ENCODE assay signal across 25 mouse cellular contexts in genomic region chr11:102424666-102425065, GRCm38 (mm10). TPM values are rescaled to one million over a fixed set of nuclear protein-coding genes. Genes with fewer than 3 reads are reported as not detected.
DNase-seq lines count a peak whose midpoint lies in the region; ATAC-seq and TF ChIP-seq lines count a peak whose summit lies in the region.
"Had no signal": no experiment of that assay in that cellular context is flagged by ENCODE, and none has a peak within 500 bp of the region (broad histone marks: within the 10 kb centered on the region; RNA-seq: fewer than 3 reads in every experiment).

No protein-coding gene starts in this region.

- H3K27ac ChIP-seq in intestine, postnatal 0 days (ENCODE audit: low read depth, low read length), result peak overlapping the region; percentile 15
- H3K27ac ChIP-seq in intestine, embryonic 16.5 days (ENCODE audit: low read length), result no peak overlapping the region
- H3K27ac ChIP-seq in stomach, postnatal 0 days (replicated peaks), result no peak overlapping the region; the same call in 1 of the 2 replicates
- H3K27ac ChIP-seq: embryonic facial prominence, embryonic 10.5 days; forebrain, embryonic 10.5 days; hindbrain, embryonic 13.5 days; limb, embryonic 12.5 days; neural tube, embryonic 13.5 days had no signal

- DNase-seq in adrenal gland, postnatal 36 days, result peak; percentile 62 to 64
- DNase-seq in adrenal gland, adult 2 months, result no peak
- DNase-seq in MN1 (ENCODE audit: low spot score), result peak; percentile 68
- DNase-seq in stomach, postnatal 0 days (ENCODE audit: low spot score), result no peak
- DNase-seq in natural killer cell, adult 2 months (ENCODE audit: low spot score in 2 of 2), result no peak
- DNase-seq: cerebellum, adult 2 months; gastrocnemius, postnatal 10 days; kidney, postnatal 25 days; layer of hippocampus, postnatal 36 days; liver, postnatal 0 days; midbrain, embryonic 14.5 days; thymus, postnatal 14 days had no signal

- no peak overlapping the region for H3K9ac ChIP-seq in intestine, postnatal 0 days (ENCODE audit: low read depth, low read length)
- no peak overlapping the region for H3K9ac ChIP-seq in intestine, embryonic 16.5 days (ENCODE audit: low read depth, low read length)
- no peak overlapping the region for H3K9ac ChIP-seq in stomach, postnatal 0 days (ENCODE audit: low read length)
- H3K9ac ChIP-seq: hindbrain, embryonic 13.5 days; limb, embryonic 12.5 days; liver, postnatal 0 days; neural tube, embryonic 13.5 days had no signal

- no peak for TF ChIP-seq CTCF in intestine, postnatal 0 days (IDR thresholded peaks at IDR 0.05; ENCODE audit: low read depth)
- TF ChIP-seq CTCF in stomach, postnatal 0 days (IDR thresholded peaks at IDR 0.05; ENCODE audit: low read depth), result no peak

- 71% methylated on average over 6 of the region's 6 CpGs for WGBS in intestine, postnatal 0 days
- WGBS in intestine, embryonic 16.5 days, result 79% methylated on average over 6 of the region's 6 CpGs
- 66% methylated on average over 6 of the region's 6 CpGs for WGBS in stomach, postnatal 0 days

- H3K36me3 ChIP-seq in intestine, postnatal 0 days (ENCODE audit: control insufficient read depth, insufficient read depth), result no peaks in the 10 kb centered on the region
- H3K36me3 ChIP-seq in intestine, embryonic 16.5 days (ENCODE audit: control insufficient read depth, insufficient read depth, low read length), result no peaks in the 10 kb centered on the region
- H3K36me3 ChIP-seq in stomach, postnatal 0 days (ENCODE audit: control insufficient read depth, insufficient read depth, low read length), result no peaks in the 10 kb centered on the region
- H3K36me3 ChIP-seq: embryonic facial prominence, embryonic 10.5 days; forebrain, embryonic 10.5 days; hindbrain, embryonic 13.5 days; limb, embryonic 12.5 days; neural tube, embryonic 13.5 days had no signal

- H3K4me3 ChIP-seq in intestine, postnatal 0 days (ENCODE audit: low read depth, low read length), result no peak overlapping the region
- no peak overlapping the region for H3K4me3 ChIP-seq in intestine, embryonic 16.5 days (ENCODE audit: low read length)
- H3K4me3 ChIP-seq in stomach, postnatal 0 days (ENCODE audit: low read depth, low read length), result no peak overlapping the region
- H3K4me3 ChIP-seq: embryonic facial prominence, embryonic 10.5 days; forebrain, embryonic 10.5 days; hindbrain, embryonic 13.5 days; limb, embryonic 12.5 days; neural tube, embryonic 13.5 days had no signal

- no peak for TF ChIP-seq EP300 in stomach, postnatal 0 days (optimal IDR thresholded peaks at IDR 0.05)

- ATAC-seq in intestine, postnatal 0 days, result peak; percentile 72
- no peak for ATAC-seq in intestine, embryonic 16.5 days
- ATAC-seq in stomach, postnatal 0 days (ENCODE audit: low FRiP score, low TSS enrichment), result peak; percentile 71
- ATAC-seq: forebrain, embryonic 16.5 days; inflammation-experienced regulatory T-cells, adult 6 months; liver, postnatal 0 days had no signal

- no peak overlapping the region for H3K4me2 ChIP-seq in intestine, postnatal 0 days (replicated peaks; ENCODE audit: low read depth)
- H3K4me2 ChIP-seq in intestine, embryonic 16.5 days (ENCODE audit: low read depth, low read length), result no peak overlapping the region
- no peak overlapping the region for H3K4me2 ChIP-seq in stomach, postnatal 0 days (replicated peaks; ENCODE audit: low read depth)
- H3K4me2 ChIP-seq: hindbrain, embryonic 13.5 days; limb, embryonic 12.5 days; liver, embryonic 11.5 days; neural tube, embryonic 13.5 days had no signal

- H3K4me1 ChIP-seq in intestine, postnatal 0 days (replicated peaks; ENCODE audit: control insufficient read depth, insufficient read depth, low read length), result no peaks in the 10 kb centered on the region
- peaks cover 5% of the 10 kb centered on the region for H3K4me1 ChIP-seq in intestine, embryonic 16.5 days (ENCODE audit: control insufficient read depth, insufficient read depth, low read length)
- H3K4me1 ChIP-seq in stomach, postnatal 0 days (replicated peaks; ENCODE audit: control insufficient read depth, insufficient read depth), result no peaks in the 10 kb centered on the region

- H3K9me3 ChIP-seq in intestine, postnatal 0 days (ENCODE audit: control insufficient read depth), result no peaks in the 10 kb centered on the region
- no peaks in the 10 kb centered on the region for H3K9me3 ChIP-seq in intestine, embryonic 16.5 days (ENCODE audit: control insufficient read depth, low read length)
- no peaks in the 10 kb centered on the region for H3K9me3 ChIP-seq in stomach, postnatal 0 days (ENCODE audit: control insufficient read depth, low read length)
- H3K9me3 ChIP-seq: embryonic facial prominence, embryonic 10.5 days; forebrain, embryonic 10.5 days; hindbrain, embryonic 13.5 days; neural tube, embryonic 13.5 days had no signal

- no peaks in the 10 kb centered on the region for H3K27me3 ChIP-seq in intestine, postnatal 0 days (replicated peaks; ENCODE audit: control insufficient read depth, insufficient read depth, low read length)
- H3K27me3 ChIP-seq in intestine, embryonic 16.5 days (replicated peaks; ENCODE audit: control insufficient read depth, insufficient read depth, low read length), result no peaks in the 10 kb centered on the region
- H3K27me3 ChIP-seq in stomach, postnatal 0 days (ENCODE audit: control insufficient read depth, insufficient read depth, low read length), result no peaks in the 10 kb centered on the region
- H3K27me3 ChIP-seq: neural tube, embryonic 13.5 days had no signal

RNA-seq across cellular contexts. Expression of gene Grn, which starts 5.4 kb away (rescaled TPM):
- 100 to 1,000 TPM; 181 to 214 TPM for total RNA-seq in adrenal gland, postnatal 36 days (2021)
- 100 to 1,000 TPM; 165 to 211 TPM for total RNA-seq in adrenal gland, adult 2 months (2021)
- polyA plus RNA-seq in adrenal gland, adult 2 months (2012; rRNA removed), result 251 and 310 TPM in 2 replicates
- polyA plus RNA-seq in intestine, postnatal 0 days (2015; fragmentation: Nextera tagmentation; extraction: Ambion mirVana), result 339 and 382 TPM in 2 replicates
- 221 and 245 TPM in 2 replicates for polyA plus RNA-seq in intestine, embryonic 16.5 days (2015; fragmentation: Nextera tagmentation; extraction: Ambion mirVana)
- 126 and 142 TPM in 2 replicates for polyA plus RNA-seq in stomach, postnatal 0 days (2015; fragmentation: Nextera tagmentation; extraction: Ambion mirVana)

RNA-seq across cellular contexts. Expression of gene Slc25a39, which starts 16.9 kb away (rescaled TPM):
- 100 to 1,000 TPM; 453 to 470 TPM for total RNA-seq in adrenal gland, postnatal 36 days (2021)
- total RNA-seq in adrenal gland, adult 2 months (2021), result 100 to 1,000 TPM; 504 to 683 TPM
- 1,025 and 1,107 TPM in 2 replicates for polyA plus RNA-seq in adrenal gland, adult 2 months (2012; rRNA removed)
- polyA plus RNA-seq in intestine, postnatal 0 days (2015; fragmentation: Nextera tagmentation; extraction: Ambion mirVana), result 283 and 296 TPM in 2 replicates
- polyA plus RNA-seq in intestine, embryonic 16.5 days (2015; fragmentation: Nextera tagmentation; extraction: Ambion mirVana), result 366 and 376 TPM in 2 replicates
- polyA plus RNA-seq in stomach, postnatal 0 days (2015; fragmentation: Nextera tagmentation; extraction: Ambion mirVana), result 189 and 200 TPM in 2 replicates

RNA-seq across cellular contexts. Expression of gene Fam171a2, which starts 22.8 kb away (rescaled TPM):
- total RNA-seq in adrenal gland, postnatal 36 days (2021), result 1 to 10 TPM; 5.8 to 6.1 TPM
- total RNA-seq in adrenal gland, adult 2 months (2021), result 1 to 10 TPM; 2.8 to 8.3 TPM
- 18.1 and 22.9 TPM in 2 replicates for polyA plus RNA-seq in adrenal gland, adult 2 months (2012; rRNA removed)
- polyA plus RNA-seq in intestine, postnatal 0 days (2015; fragmentation: Nextera tagmentation; extraction: Ambion mirVana), result 1.7 and 1.8 TPM in 2 replicates
- 0.86 and 1.8 TPM in 2 replicates for polyA plus RNA-seq in intestine, embryonic 16.5 days (2015; fragmentation: Nextera tagmentation; extraction: Ambion mirVana)
- polyA plus RNA-seq in stomach, postnatal 0 days (2015; fragmentation: Nextera tagmentation; extraction: Ambion mirVana), result 2.0 and 2.9 TPM in 2 replicates
- total RNA-seq: granulocyte monocyte progenitor cell, adult 5-6 weeks had no signal
- polyA plus RNA-seq: inflammation-experienced regulatory T-cells, adult 6 months had no signal

RNA-seq across cellular contexts. Expression of gene Rundc3a, which starts 31.5 kb away (rescaled TPM):
- 10 to 100 TPM; 29.1 to 29.6 TPM for total RNA-seq in adrenal gland, postnatal 36 days (2021)
- 10 to 100 TPM; 36.8 to 51.7 TPM for total RNA-seq in adrenal gland, adult 2 months (2021)
- 46.3 and 77.5 TPM in 2 replicates for polyA plus RNA-seq in adrenal gland, adult 2 months (2012; rRNA removed)
- 5.2 and 5.3 TPM in 2 replicates for polyA plus RNA-seq in intestine, postnatal 0 days (2015; fragmentation: Nextera tagmentation; extraction: Ambion mirVana)
- polyA plus RNA-seq in intestine, embryonic 16.5 days (2015; fragmentation: Nextera tagmentation; extraction: Ambion mirVana), result 6.0 and 6.8 TPM in 2 replicates
- polyA plus RNA-seq in stomach, postnatal 0 days (2015; fragmentation: Nextera tagmentation; extraction: Ambion mirVana), result 5.1 and 5.9 TPM in 2 replicates
- total RNA-seq: granulocyte monocyte progenitor cell, adult 5-6 weeks; heart, postnatal 25 days; megakaryocyte-erythroid progenitor cell, adult 5-6 weeks had no signal

RNA-seq across cellular contexts. Expression of gene Itga2b, which starts 45.3 kb away (rescaled TPM):
- 1 to 10 TPM; 3.0 to 4.6 TPM for total RNA-seq in adrenal gland, postnatal 36 days (2021)
- 1 to 10 TPM; 2.5 to 4.1 TPM for total RNA-seq in adrenal gland, adult 2 months (2021)
- 6.6 TPM in 2 replicates for polyA plus RNA-seq in adrenal gland, adult 2 months (2012; rRNA removed)
- polyA plus RNA-seq in intestine, postnatal 0 days (2015; fragmentation: Nextera tagmentation; extraction: Ambion mirVana), result 2.5 and 2.6 TPM in 2 replicates
- 3.1 and 3.7 TPM in 2 replicates for polyA plus RNA-seq in intestine, embryonic 16.5 days (2015; fragmentation: Nextera tagmentation; extraction: Ambion mirVana)
- 5.4 and 6.5 TPM in 2 replicates for polyA plus RNA-seq in stomach, postnatal 0 days (2015; fragmentation: Nextera tagmentation; extraction: Ambion mirVana)

Comparison
In these comparisons a context has a peak if more than half of its experiments do, and no peak if none do; other contexts are left out.
1. DNase-seq: peak in adrenal gland, postnatal 36 days (2 of 2) and MN1 (single experiment); none in adrenal gland, adult 2 months (single experiment), stomach, postnatal 0 days (single experiment) and natural killer cell, adult 2 months (0 of 2).